Comparison of ENCODE assay signal across 9 mouse cellular contexts in the genomic region with DNA sequence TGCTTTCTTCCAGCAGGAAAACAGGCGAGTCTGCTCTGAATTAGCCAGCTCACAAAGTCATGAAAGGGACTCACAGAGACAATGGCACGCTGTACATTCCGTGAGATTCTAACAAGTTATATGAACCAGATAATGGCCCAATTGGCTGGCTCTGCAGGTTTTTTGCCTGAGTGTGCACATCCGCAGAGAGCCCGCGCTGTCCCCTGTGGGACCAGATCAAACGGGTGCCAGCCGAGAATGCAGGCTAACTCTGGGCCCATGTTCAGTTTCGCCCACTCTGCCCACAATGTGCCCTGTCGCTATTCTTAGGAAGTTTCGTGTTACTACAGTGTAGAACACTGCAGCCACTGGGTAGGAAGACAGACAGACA.
DNase-seq lines count a peak whose midpoint lies in the region; ATAC-seq lines count a peak whose summit lies in the region.
"Had no signal": no experiment of that assay in that cellular context is flagged by ENCODE, and none has a peak within 500 bp of the region (broad histone marks: within the 10 kb centered on the region; RNA-seq: fewer than 3 reads in every experiment).

No protein-coding gene starts in this region.

- 79% methylated on average over 11 of the region's 11 CpGs for WGBS in intestine, embryonic 14.5 days
- WGBS in intestine, embryonic 15.5 days = 80% methylated on average over 11 of the region's 11 CpGs
- 49% methylated on average over 11 of the region's 11 CpGs for WGBS in hindbrain, embryonic 11.5 days
- WGBS in midbrain, embryonic 15.5 days = 18% methylated on average over 11 of the region's 11 CpGs

- H3K27me3 ChIP-seq in intestine, embryonic 14.5 days (replicated peaks; ENCODE audit: control insufficient read depth, insufficient read depth, low read length) = no peaks in the 10 kb centered on the region
- H3K27me3 ChIP-seq in intestine, embryonic 15.5 days (replicated peaks) = no peaks in the 10 kb centered on the region
- H3K27me3 ChIP-seq in hindbrain, embryonic 11.5 days (ENCODE audit: control insufficient read depth, insufficient read depth, low read length) = no peaks in the 10 kb centered on the region
- H3K27me3 ChIP-seq in midbrain, embryonic 15.5 days (replicated peaks) = no peaks in the 10 kb centered on the region

- no peaks in the 10 kb centered on the region for H3K9me3 ChIP-seq in intestine, embryonic 14.5 days (ENCODE audit: control insufficient read depth, low read length)
- H3K9me3 ChIP-seq in intestine, embryonic 15.5 days = no peaks in the 10 kb centered on the region
- no peaks in the 10 kb centered on the region for H3K9me3 ChIP-seq in hindbrain, embryonic 11.5 days (ENCODE audit: control insufficient read depth, low read length)
- H3K9me3 ChIP-seq in midbrain, embryonic 15.5 days = no peaks in the 10 kb centered on the region
- H3K9me3 ChIP-seq: megakaryocyte, embryonic 14.5 days had no signal

- no peak for ATAC-seq in intestine, embryonic 14.5 days (replicated peaks; ENCODE audit: low FRiP score, low TSS enrichment, low read depth)
- ATAC-seq in intestine, embryonic 15.5 days = no peak
- ATAC-seq in hindbrain, embryonic 11.5 days (ENCODE audit: low FRiP score) = no peak; the same call in 1 of the 2 replicates
- ATAC-seq in midbrain, embryonic 15.5 days (replicated peaks) = peak; percentile 19
- no peak for ATAC-seq in erythroblast, adult 5-6 weeks (replicated peaks; ENCODE audit: low FRiP score, poor library complexity, severe bottlenecking)

- no peak overlapping the region for H3K4me2 ChIP-seq in intestine, embryonic 14.5 days (ENCODE audit: low read length)
- H3K4me2 ChIP-seq in intestine, embryonic 15.5 days (replicated peaks) = no peak overlapping the region
- no peak overlapping the region for H3K4me2 ChIP-seq in hindbrain, embryonic 11.5 days (replicated peaks; ENCODE audit: low read depth, low read length)
- peak overlapping the region; percentile 31 for H3K4me2 ChIP-seq in midbrain, embryonic 15.5 days

- peaks cover 27% of the 10 kb centered on the region for H3K4me1 ChIP-seq in intestine, embryonic 14.5 days (replicated peaks; ENCODE audit: control insufficient read depth, insufficient read depth, low read length)
- peaks cover 11% of the 10 kb centered on the region for H3K4me1 ChIP-seq in intestine, embryonic 15.5 days (replicated peaks)
- peaks cover 13% of the 10 kb centered on the region; the same call in 1 of the 2 replicates for H3K4me1 ChIP-seq in hindbrain, embryonic 11.5 days (replicated peaks; ENCODE audit: control insufficient read depth, insufficient read depth, low read length)
- peaks cover 37% of the 10 kb centered on the region for H3K4me1 ChIP-seq in midbrain, embryonic 15.5 days

- no peak overlapping the region for H3K9ac ChIP-seq in intestine, embryonic 14.5 days (ENCODE audit: low read length)
- H3K9ac ChIP-seq in intestine, embryonic 15.5 days = no peak overlapping the region
- peak overlapping the region; percentile 42; the same call in 1 of the 2 replicates for H3K9ac ChIP-seq in hindbrain, embryonic 11.5 days (ENCODE audit: low read depth, low read length)
- H3K9ac ChIP-seq in midbrain, embryonic 15.5 days = 0 out of 2 replicates have a peak overlapping the region, but pooled peaks have one; percentile 1

- H3K27ac ChIP-seq in intestine, embryonic 14.5 days (ENCODE audit: low read depth) = peak overlapping the region; percentile 64; the same call in 1 of the 2 replicates
- H3K27ac ChIP-seq in intestine, embryonic 15.5 days = no peak overlapping the region
- H3K27ac ChIP-seq in hindbrain, embryonic 11.5 days (ENCODE audit: low read depth, low read length) = peak overlapping the region; percentile 88
- peak overlapping the region; percentile 72 for H3K27ac ChIP-seq in midbrain, embryonic 15.5 days

- no peak for DNase-seq in intestine, embryonic 14.5 days (ENCODE audit: low spot score)
- peak; percentile 87 for DNase-seq in Muller cell, postnatal 12 days (ENCODE audit: inconsistent ontology term)
- DNase-seq in hindbrain, embryonic 11.5 days (ENCODE audit: low spot score) = no peak
- DNase-seq in right cerebral cortex, postnatal 14 days = no peak
- no peak for DNase-seq in urinary bladder, adult 18-20 months (ENCODE audit: low spot score in 2 of 2)

- no peaks in the 10 kb centered on the region for H3K36me3 ChIP-seq in intestine, embryonic 14.5 days (ENCODE audit: control insufficient read depth, insufficient read depth, low read length)
- H3K36me3 ChIP-seq in intestine, embryonic 15.5 days = no peaks in the 10 kb centered on the region
- H3K36me3 ChIP-seq in hindbrain, embryonic 11.5 days (ENCODE audit: control insufficient read depth, insufficient read depth, low read length) = no peaks in the 10 kb centered on the region
- no peaks in the 10 kb centered on the region for H3K36me3 ChIP-seq in midbrain, embryonic 15.5 days (replicated peaks)

- no peak overlapping the region for H3K4me3 ChIP-seq in intestine, embryonic 14.5 days (ENCODE audit: low read depth, low read length)
- H3K4me3 ChIP-seq in intestine, embryonic 15.5 days (replicated peaks) = no peak overlapping the region
- no peak overlapping the region for H3K4me3 ChIP-seq in hindbrain, embryonic 11.5 days (ENCODE audit: low read depth, low read length)
- H3K4me3 ChIP-seq in midbrain, embryonic 15.5 days = no peak overlapping the region
- H3K4me3 ChIP-seq: megakaryocyte, embryonic 14.5 days had no signal

Comparison
In these comparisons a context has a peak if more than half of its experiments do, and no peak if none do; other contexts are left out.
1. H3K9ac ChIP-seq: peak in hindbrain, embryonic 11.5 days (single experiment) and midbrain, embryonic 15.5 days (single experiment); none in intestine, embryonic 14.5 days (single experiment) and intestine, embryonic 15.5 days (single experiment).